Mouse (Mus musculus) olfactory bulb, adult 2 months (tissue): ENCODE measurements around the gene Wbp1.

Source experiments
- CTCF ChIP-seq: fragments of 200-500 bp; IDR thresholded peaks from 2 replicates; pipeline ENCODE4 v1.5.1; 2012; ENCODE audit warnings: low read depth, mild to moderate bottlenecking, low read length, moderate library complexity; ENCODE audit not compliant: insufficient read depth
- POLR2A ChIP-seq: fragments of 200-500 bp; IDR thresholded peaks from 2 replicates; pipeline ENCODE4 v1.6.1; 2012; ENCODE audit warnings: mild to moderate bottlenecking, low read depth, low read length, moderate library complexity; ENCODE audit not compliant: insufficient read depth

GRCm38 (mm10) chr6:83166243-83166630, 44.9 kb upstream of the Wbp1 start:
- TF ChIP-seq CTCF (no peak), POLR2A (no peak)
